Mouse (Mus musculus) thymus, adult 2 months (tissue): ENCODE results near the gene Helz.

Experiments
- CTCF ChIP-seq: fragments of 200-500 bp; IDR thresholded peaks from 2 replicates; pipeline ENCODE4 v1.5.1; 2012; ENCODE audit warnings: mild to moderate bottlenecking, control low read depth, low read length, moderate library complexity, borderline replicate concordance; ENCODE audit not compliant: control insufficient read depth, poor library complexity, insufficient read depth; ENCODE audit errors: extremely low read depth
- POLR2A ChIP-seq: fragments of 200-500 bp; IDR thresholded peaks from 2 replicates; pipeline ENCODE4 v1.6.1; 2012; ENCODE audit warnings: mild to moderate bottlenecking, low read length, control low read depth, moderate library complexity; ENCODE audit not compliant: control insufficient read depth, poor library complexity, insufficient read depth; ENCODE audit errors: extremely low read depth

- TF ChIP-seq CTCF (no peak), POLR2A (no peak)
Observed at GRCm38 (mm10) chr11:107705060-107705459, 157.3 kb downstream of the Helz start.
